Mouse (Mus musculus) subcutaneous adipose tissue, adult 2 months (tissue): ENCODE measurements around the gene Kcnk5. TPM values are rescaled to one million over a fixed set of nuclear protein-coding genes. Genes with fewer than 3 reads are reported as not detected.

ENCODE experiments used
- polyA plus RNA-seq: library from polyadenylated mRNA; depleted of rRNA; stranded (reverse); fragments of >200 nt; gene quantifications from 2 replicates; pipeline ENCODE4 v1.2.3, GENCODE M21; 2012; ENCODE audit warnings: low replicate concordance; rRNA removed

Kcnk5 gene
- 2.4 and 12.8 TPM in 2 replicates for polyA plus RNA-seq

DNA sequence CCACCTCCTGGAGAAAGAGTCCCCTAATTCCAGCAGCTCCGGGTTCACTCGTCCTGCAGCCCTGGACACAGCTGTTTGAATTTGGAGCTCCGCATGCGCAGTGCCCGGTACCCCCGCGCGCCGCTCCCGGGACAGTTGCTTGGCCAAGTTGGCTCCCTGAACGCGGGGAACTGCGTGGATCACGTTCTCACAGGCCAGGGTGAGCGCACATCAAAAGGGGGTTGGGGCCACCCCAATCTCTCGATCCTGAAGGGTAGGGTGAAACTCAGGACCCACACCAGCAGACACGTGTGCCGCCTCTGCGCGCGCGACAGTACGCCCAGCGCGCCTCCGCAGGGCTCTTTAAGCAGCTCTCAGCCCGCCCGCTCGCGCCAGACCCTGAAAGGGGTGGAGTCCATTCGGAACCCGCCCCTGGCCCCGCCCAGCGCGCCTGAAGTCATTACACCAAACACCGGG lies at the start of gene Kcnk5:
Gene Kcnk5, minus strand, starts transcription at position 344 of the 456 bp plus-strand sequence.

DNA sequence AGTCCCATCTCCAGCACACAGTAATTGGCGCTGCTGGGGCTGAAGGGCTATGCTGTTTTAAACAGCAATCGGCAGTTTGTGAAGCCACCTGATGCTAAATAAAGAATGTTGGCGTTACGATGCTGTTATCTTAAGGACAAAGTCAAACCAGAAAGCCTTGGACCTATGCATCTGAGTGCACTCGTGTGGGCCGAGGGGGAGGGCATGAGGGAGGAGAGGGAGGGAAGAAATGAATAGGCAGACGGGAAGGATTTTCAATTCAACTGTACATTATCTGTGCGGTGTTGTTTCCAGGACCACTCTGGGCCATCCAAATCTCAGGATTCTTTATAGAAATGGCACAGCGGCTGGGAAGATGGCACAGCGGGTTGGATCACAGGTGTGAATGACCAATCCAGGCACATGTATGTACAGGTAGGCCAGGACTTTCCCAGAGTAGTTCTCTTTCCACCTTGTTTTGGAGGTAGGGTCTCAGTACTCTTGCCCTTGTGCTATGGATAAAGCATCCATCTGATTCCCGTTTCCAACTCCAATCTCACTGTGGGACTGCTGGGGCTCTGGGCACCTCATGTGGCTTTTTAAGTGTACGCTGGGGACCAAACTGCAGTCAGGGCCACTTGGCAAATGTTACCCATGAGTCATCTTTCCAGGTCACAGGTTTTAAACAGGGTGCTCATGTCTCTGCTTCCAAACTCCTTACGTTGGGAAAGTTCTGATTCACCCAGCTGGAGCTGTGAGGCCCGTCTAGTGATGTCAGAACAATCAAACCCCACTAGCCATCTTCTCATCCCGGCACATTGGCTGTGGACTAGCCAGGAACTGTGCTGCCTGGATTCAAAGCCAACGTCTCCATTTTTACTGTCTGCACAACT lies 42.9 kb downstream of the Kcnk5 start, which contains the start of gene Saysd1:
Gene Saysd1, minus strand, starts transcription at position 51 of the 872 bp plus-strand sequence.

Other genes starting within 250 kb of the Kcnk5 start
- 30.9 and 33.8 TPM in 2 replicates for gene Gng2, start 204.2 kb downstream of the Kcnk5 start, polyA plus RNA-seq
- 7.9 and 9.4 TPM in 2 replicates for gene Saysd1, start 43.3 kb downstream of the Kcnk5 start, polyA plus RNA-seq
- gene Kcnk16, start 87.4 kb upstream of the Kcnk5 start, polyA plus RNA-seq = 0.13 TPM in 1 of 2 replicates, not detected in the other
- gene Nudt13, start 112.9 kb upstream of the Kcnk5 start, polyA plus RNA-seq = 35.1 and 58.5 TPM in 2 replicates
- 20.3 and 26.9 TPM in 2 replicates for gene Ecd, start 166.3 kb upstream of the Kcnk5 start, polyA plus RNA-seq
- gene Fam149b, start 166.4 kb upstream of the Kcnk5 start, polyA plus RNA-seq = 38.1 and 47.9 TPM in 2 replicates
- gene Dnajc9, start 207.1 kb upstream of the Kcnk5 start, polyA plus RNA-seq = 7.0 and 16.7 TPM in 2 replicates
- gene Mrps16, start 211.8 kb upstream of the Kcnk5 start, polyA plus RNA-seq = 53.3 and 61.0 TPM in 2 replicates